Mouse (Mus musculus): ENCODE measurements around the gene Cx3cr1. TPM values are rescaled to one million over a fixed set of nuclear protein-coding genes. Genes with fewer than 3 reads are reported as not detected.

Gene Cx3cr1
- polyA plus RNA-seq, 1 experiment from 2014 or later = 5.1 TPM

GRCm38 (mm10) chr9:119962987-119963667 is 106.6 kb downstream of the Cx3cr1 start:
- H3K36me3 ChIP-seq (replicated peaks) = no peaks in the 10 kb centered on the region
- H3K4me3 ChIP-seq (replicated peaks) = no peak overlapping the region
- no peak overlapping the region for H3K27ac ChIP-seq
- 0 out of 2 replicates have a peak, but pooled peaks have one; percentile 27 for ATAC-seq (ENCODE audit: low FRiP score)
- H3K4me2 ChIP-seq = peak overlapping the region; percentile 37
- H3K9ac ChIP-seq = no peak overlapping the region; the same call in 1 of the 2 replicates
- peaks cover 8% of the 10 kb centered on the region; the same call in 1 of the 2 replicates for H3K4me1 ChIP-seq
- H3K27me3 ChIP-seq = 0 out of 2 replicates have a peak, but pooled peaks cover 6% of the 10 kb centered on the region
- H3K9me3 ChIP-seq = no peaks in the 10 kb centered on the region
- 9% methylated on average over 21 of the region's 21 CpGs for WGBS

- 86% methylated on average over 4 of the region's 4 CpGs for WGBS
- Histone ChIP-seq H3K4me2 (no peak overlapping the region), H3K4me1 (peaks cover 8% of the 10 kb centered on the region; the same call in 1 of the 2 replicates), H3K9me3 (no peaks in the 10 kb centered on the region), H3K4me3 (replicated peaks) (no peak overlapping the region), H3K27ac (no peak overlapping the region), H3K36me3 (replicated peaks) (no peaks in the 10 kb centered on the region), H3K27me3 (0 out of 2 replicates have a peak, but pooled peaks cover 6% of the 10 kb centered on the region), H3K9ac (no peak overlapping the region)
- ATAC-seq (ENCODE audit: low FRiP score) = no peak
Observed at GRCm38 (mm10) chr9:119962216-119962615, 107.5 kb downstream of the Cx3cr1 start.

DNA sequence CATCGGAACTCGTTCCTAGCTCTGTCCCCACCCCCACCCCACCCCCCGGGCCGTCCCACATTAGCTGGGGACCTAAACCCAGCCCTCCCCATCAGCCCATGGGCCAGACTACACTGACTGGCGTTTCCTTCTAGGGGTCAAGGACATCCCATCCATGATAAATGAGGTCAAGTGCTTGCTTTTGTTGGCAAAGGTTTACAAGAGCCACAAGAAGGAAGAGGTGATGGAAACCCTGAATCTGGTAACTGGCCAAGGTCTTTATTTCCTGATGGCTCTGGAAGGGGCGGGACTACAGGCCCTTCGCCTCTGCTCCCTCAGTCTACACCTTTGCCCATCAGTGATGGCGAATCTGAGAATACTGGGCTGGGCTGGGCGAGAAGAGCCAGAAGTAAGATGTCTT is 110.8 kb downstream of the Cx3cr1 start:
- no peak overlapping the region for H3K9ac ChIP-seq
- no peaks in the 10 kb centered on the region for H3K36me3 ChIP-seq (replicated peaks)
- H3K27ac ChIP-seq = no peak overlapping the region
- no peak for ATAC-seq (ENCODE audit: low FRiP score)
- H3K4me1 ChIP-seq = peaks cover 8% of the 10 kb centered on the region; the same call in 1 of the 2 replicates
- H3K27me3 ChIP-seq = 0 out of 2 replicates have a peak, but pooled peaks cover 6% of the 10 kb centered on the region
- WGBS = 88% methylated on average over 9 of the region's 9 CpGs
- H3K4me3 ChIP-seq (replicated peaks) = no peak overlapping the region
- no peak overlapping the region for H3K4me2 ChIP-seq
- no peaks in the 10 kb centered on the region for H3K9me3 ChIP-seq

DNA sequence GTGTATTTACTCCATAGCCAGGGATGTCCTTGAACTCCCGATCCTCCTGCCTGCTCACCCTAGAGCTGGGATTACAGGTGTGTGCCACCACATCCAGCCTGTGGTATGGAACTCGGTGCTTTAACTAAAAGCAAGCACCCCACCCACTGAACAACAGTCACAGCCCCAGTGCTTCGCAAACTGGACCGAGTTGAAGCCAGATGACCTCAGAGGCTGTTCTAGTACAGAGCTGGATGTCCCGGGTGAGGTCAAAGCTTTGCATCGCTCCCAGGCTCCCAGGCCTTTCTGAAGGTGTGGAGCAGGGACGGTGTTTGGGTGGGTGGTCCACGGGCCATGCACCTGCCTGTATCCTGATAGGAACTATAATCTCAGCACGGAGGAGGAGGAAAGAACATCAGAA is 118.3 kb downstream of the Cx3cr1 start:
- Histone ChIP-seq H3K27ac (no peak overlapping the region), H3K9me3 (no peaks in the 10 kb centered on the region), H3K36me3 (replicated peaks) (no peaks in the 10 kb centered on the region), H3K9ac (no peak overlapping the region), H3K27me3 (no peaks in the 10 kb centered on the region), H3K4me1 (no peaks in the 10 kb centered on the region), H3K4me2 (no peak overlapping the region), H3K4me3 (replicated peaks) (no peak overlapping the region)
- ATAC-seq (ENCODE audit: low FRiP score) = no peak
- whole genome bisulfite sequencing = 80% methylated on average over 9 of the region's 9 CpGs

DNA sequence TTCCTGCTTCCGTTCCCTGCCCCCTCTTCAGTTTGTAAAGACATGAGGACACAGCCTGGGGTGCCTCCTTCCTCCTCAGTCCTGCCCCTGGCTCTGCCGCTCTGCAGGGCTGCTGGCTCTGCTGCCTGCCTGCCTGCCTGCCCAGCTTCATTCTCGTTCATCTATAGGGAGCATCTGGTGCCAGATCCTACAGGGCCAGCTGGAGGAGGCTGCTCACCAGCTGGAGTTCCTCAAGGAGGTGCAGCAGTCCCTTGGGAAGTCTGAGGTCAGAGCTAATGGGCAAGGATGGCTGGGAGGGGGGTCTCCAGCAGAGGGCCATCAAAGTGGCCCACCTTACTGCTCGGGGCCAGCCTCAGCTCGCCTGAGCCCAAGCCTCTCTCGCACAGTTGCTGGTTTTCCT is 119.2 kb downstream of the Cx3cr1 start:
- Histone ChIP-seq H3K9me3 (no peaks in the 10 kb centered on the region), H3K4me1 (no peaks in the 10 kb centered on the region), H3K27me3 (no peaks in the 10 kb centered on the region), H3K4me2 (no peak overlapping the region), H3K27ac (no peak overlapping the region), H3K36me3 (replicated peaks) (no peaks in the 10 kb centered on the region), H3K4me3 (replicated peaks) (no peak overlapping the region), H3K9ac (no peak overlapping the region)
- ATAC-seq (ENCODE audit: low FRiP score) = no peak
- 62% methylated on average over 6 of the region's 6 CpGs for WGBS

DNA sequence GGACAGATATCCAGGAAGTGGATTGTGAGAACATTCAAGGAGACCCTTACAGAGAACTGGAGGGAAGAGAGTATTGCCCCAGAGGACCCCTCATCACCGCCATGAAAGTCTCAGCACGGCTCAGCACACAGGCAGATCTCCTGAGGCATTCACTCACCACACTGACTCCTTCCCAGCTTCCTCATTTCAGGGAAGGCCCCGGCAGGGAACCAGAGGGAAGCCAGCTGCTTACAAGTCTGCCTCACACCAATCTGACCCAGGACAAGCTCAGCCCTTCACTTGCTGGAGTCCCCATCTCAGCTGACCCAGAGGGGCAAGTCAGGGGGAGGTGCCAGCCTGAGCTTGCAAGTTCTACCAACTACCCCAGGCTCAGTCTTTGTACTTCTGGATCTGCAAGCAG is 120.9 kb downstream of the Cx3cr1 start:
- no peak overlapping the region for H3K27ac ChIP-seq
- no peak overlapping the region for H3K4me2 ChIP-seq
- no peak for ATAC-seq (ENCODE audit: low FRiP score)
- H3K9me3 ChIP-seq = no peaks in the 10 kb centered on the region
- 69% methylated on average over 3 of the region's 3 CpGs for WGBS
- no peaks in the 10 kb centered on the region for H3K36me3 ChIP-seq (replicated peaks)
- no peak overlapping the region for H3K4me3 ChIP-seq (replicated peaks)
- H3K27me3 ChIP-seq = no peaks in the 10 kb centered on the region
- H3K9ac ChIP-seq = no peak overlapping the region
- H3K4me1 ChIP-seq = no peaks in the 10 kb centered on the region

- WGBS = 72% methylated on average over 12 of the region's 12 CpGs
- H3K27ac ChIP-seq = no peak overlapping the region
- H3K9me3 ChIP-seq = no peaks in the 10 kb centered on the region
- ATAC-seq (ENCODE audit: low FRiP score) = no peak
- no peaks in the 10 kb centered on the region for H3K36me3 ChIP-seq (replicated peaks)
- no peaks in the 10 kb centered on the region for H3K27me3 ChIP-seq
- H3K4me1 ChIP-seq = no peaks in the 10 kb centered on the region
- H3K9ac ChIP-seq = no peak overlapping the region
- H3K4me3 ChIP-seq (replicated peaks) = no peak overlapping the region
- H3K4me2 ChIP-seq = no peak overlapping the region
Observed at GRCm38 (mm10) chr9:119945173-119945900, 124.3 kb downstream of the Cx3cr1 start.

GRCm38 (mm10) chr9:119943326-119943725 is 126.4 kb downstream of the Cx3cr1 start:
- Histone ChIP-seq H3K4me2 (no peak overlapping the region), H3K9me3 (no peaks in the 10 kb centered on the region), H3K27ac (no peak overlapping the region), H3K4me1 (no peaks in the 10 kb centered on the region), H3K27me3 (no peaks in the 10 kb centered on the region), H3K36me3 (replicated peaks) (no peaks in the 10 kb centered on the region), H3K4me3 (replicated peaks) (no peak overlapping the region), H3K9ac (no peak overlapping the region)
- ATAC-seq (ENCODE audit: low FRiP score) = no peak
- WGBS = 57% methylated on average over 1 of the region's 1 CpGs

DNA sequence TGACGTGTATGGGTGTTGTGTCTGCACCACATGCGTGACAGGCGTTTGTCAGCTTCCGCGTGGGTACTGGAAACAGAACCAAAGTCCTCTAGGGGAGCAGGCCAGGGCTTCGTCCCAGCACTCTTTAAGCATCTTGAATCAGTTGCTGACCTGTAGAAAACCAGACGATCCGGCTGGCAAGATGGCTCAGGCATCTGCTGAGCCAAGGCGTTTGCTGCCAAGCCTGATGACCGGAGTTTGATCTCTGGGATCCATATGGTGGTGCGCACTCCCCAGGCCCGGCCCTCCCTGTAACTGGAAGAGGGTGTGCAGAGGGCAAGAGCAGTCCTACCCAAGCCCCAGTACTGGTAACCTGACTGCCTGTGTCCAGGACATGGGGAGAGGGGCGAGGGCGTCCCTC is 127.8 kb downstream of the Cx3cr1 start:
- Histone ChIP-seq H3K4me1 (peaks cover 6% of the 10 kb centered on the region), H3K4me3 (replicated peaks) (no peak overlapping the region), H3K27me3 (no peaks in the 10 kb centered on the region), H3K4me2 (no peak overlapping the region), H3K9ac (no peak overlapping the region), H3K36me3 (replicated peaks) (no peaks in the 10 kb centered on the region), H3K9me3 (no peaks in the 10 kb centered on the region), H3K27ac (no peak overlapping the region)
- ATAC-seq (ENCODE audit: low FRiP score) = no peak
- WGBS = 92% methylated on average over 14 of the region's 14 CpGs

DNA sequence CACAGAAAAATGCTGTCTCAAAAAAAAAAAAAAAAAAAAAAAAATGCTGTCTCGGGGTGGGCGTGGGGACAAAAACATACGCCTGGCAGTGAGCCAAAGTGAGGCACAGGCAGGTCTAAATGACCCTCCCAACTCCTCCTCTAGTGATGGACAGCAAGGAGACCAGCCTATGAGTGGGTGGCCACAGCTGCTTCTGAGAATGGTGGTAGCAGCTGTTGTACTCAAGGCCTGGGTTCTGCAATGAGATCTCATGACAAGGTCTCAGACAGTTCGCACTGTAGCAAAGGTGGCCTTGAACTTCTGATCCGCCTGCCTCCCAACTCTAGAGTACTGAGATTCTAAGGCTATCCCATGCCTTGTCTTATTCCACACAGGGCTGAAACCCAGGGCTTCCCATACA is 128.3 kb downstream of the Cx3cr1 start:
- no peak for ATAC-seq (ENCODE audit: low FRiP score)
- no peak overlapping the region for H3K27ac ChIP-seq
- H3K36me3 ChIP-seq (replicated peaks) = no peaks in the 10 kb centered on the region
- peaks cover 11% of the 10 kb centered on the region for H3K4me1 ChIP-seq
- no peak overlapping the region for H3K4me2 ChIP-seq
- 92% methylated on average over 5 of the region's 5 CpGs for WGBS
- no peak overlapping the region for H3K4me3 ChIP-seq (replicated peaks)
- no peaks in the 10 kb centered on the region for H3K27me3 ChIP-seq
- no peaks in the 10 kb centered on the region for H3K9me3 ChIP-seq
- no peak overlapping the region for H3K9ac ChIP-seq

DNA sequence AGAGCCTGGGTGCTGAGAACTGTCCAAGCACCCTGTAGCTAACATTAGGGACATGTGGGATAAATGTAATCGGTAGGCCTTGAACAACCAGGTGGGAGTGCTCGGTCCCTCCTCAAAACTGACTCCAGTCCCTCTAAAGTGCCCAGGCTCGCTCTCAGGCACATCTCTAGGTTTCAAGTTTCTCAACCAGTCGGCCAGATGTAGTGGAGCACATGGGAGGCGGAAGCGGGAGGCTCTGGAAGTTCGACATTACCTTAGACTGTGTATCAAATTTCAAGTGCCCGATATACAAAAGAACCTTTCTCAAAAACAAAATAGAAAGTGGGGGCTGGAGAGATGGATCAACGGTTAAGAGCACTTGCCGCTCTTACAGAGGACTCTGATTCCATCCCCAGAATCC is 130.0 kb downstream of the Cx3cr1 start:
- no peak overlapping the region for H3K9ac ChIP-seq
- no peaks in the 10 kb centered on the region for H3K9me3 ChIP-seq
- H3K4me3 ChIP-seq (replicated peaks) = no peak overlapping the region
- WGBS = 75% methylated on average over 10 of the region's 10 CpGs
- ATAC-seq (ENCODE audit: low FRiP score) = no peak
- H3K4me2 ChIP-seq = no peak overlapping the region
- peaks cover 14% of the 10 kb centered on the region for H3K4me1 ChIP-seq
- H3K27ac ChIP-seq = no peak overlapping the region
- H3K36me3 ChIP-seq (replicated peaks) = no peaks in the 10 kb centered on the region
- H3K27me3 ChIP-seq = no peaks in the 10 kb centered on the region

- WGBS = 84% methylated on average over 4 of the region's 4 CpGs
- no peak overlapping the region for H3K4me3 ChIP-seq (replicated peaks)
- H3K27me3 ChIP-seq = no peaks in the 10 kb centered on the region
- H3K4me1 ChIP-seq = peaks cover 14% of the 10 kb centered on the region
- no peaks in the 10 kb centered on the region for H3K36me3 ChIP-seq (replicated peaks)
- no peaks in the 10 kb centered on the region for H3K9me3 ChIP-seq
- H3K4me2 ChIP-seq = no peak overlapping the region
- ATAC-seq (ENCODE audit: low FRiP score) = no peak
- no peak overlapping the region for H3K9ac ChIP-seq
- H3K27ac ChIP-seq = no peak overlapping the region
Observed at GRCm38 (mm10) chr9:119938496-119938895, 131.2 kb downstream of the Cx3cr1 start.

All from forebrain, embryonic 12.5 days (tissue).